Mouse (Mus musculus) E14TG2a.4 (cell line): ENCODE results near the gene Gucy2g.

Experiments
- CTCF ChIP-seq: conservative IDR thresholded peaks from 2 replicates; pipeline ENCODE4 v1.5.1; 2014; ENCODE audit warnings: low read length
- NANOG ChIP-seq: IDR thresholded peaks from 2 replicates; pipeline ENCODE4 v1.6.1; 2014; ENCODE audit warnings: borderline replicate concordance, low read length, mixed read lengths
- POU5F1 ChIP-seq: IDR thresholded peaks from 2 replicates; pipeline ENCODE4 v1.6.1; 2014; ENCODE audit warnings: low read length, borderline replicate concordance

GRCm38 (mm10) chr19:55271448-55271847 lies 30.4 kb upstream of the Gucy2g start:
- TF ChIP-seq CTCF = no peak
- TF ChIP-seq NANOG = peak; percentile 69; the same call in 1 of the 2 replicates
- TF ChIP-seq POU5F1 = peak; percentile 13; the same call in 1 of the 2 replicates
